Mouse (Mus musculus): ENCODE measurements at regions not wholly inside any gene's neighbourhood (a gene's known extent, or its start where the extent isn't known, plus 50 kb on each side); places are given as distances from the start of the nearest gene placed in this dataset.

DNA sequence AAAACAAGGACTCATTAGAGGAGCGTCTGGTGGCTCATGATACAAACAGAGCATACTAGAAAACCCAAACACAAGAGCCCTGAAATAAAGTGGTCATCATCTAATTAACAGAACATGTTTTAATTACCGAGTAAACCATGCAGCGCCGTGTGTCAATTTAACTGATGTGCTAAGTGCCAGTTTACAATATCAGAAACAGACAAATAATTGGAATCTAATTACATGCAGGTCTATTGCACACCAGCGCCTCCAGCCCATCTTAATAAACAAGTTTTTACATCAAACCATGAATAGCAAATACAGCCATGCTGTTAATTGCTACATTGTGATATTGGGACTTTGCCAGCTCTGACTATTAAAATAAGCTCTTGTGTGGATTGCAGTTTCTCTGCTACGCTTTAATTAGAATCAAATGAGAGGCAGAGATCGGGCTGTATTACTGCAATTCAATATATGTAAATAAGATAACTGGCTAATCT lies 425.3 kb upstream of the Gm765 start:
- DNase-seq = no peak
- intact Hi-C loops (cut with DNase I) = no loop called here

DNA sequence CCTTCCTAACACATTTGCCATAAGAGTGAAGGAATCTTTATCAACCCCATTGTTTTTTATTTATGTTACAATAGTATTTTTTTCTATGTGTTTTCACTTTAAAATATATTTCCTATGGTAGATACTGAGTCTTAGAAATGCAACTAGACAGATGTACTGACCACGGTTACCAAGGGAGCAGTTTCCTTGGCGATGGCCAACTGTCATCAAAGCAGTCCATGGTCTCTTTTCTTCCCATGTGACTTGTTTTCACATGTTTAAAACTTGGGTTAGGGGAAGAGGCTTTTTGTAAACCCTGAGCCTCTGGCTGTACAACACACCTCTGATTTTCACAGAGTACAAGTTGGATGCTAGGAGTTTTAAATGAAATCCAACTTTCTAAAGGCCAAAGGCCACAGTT lies 411.9 kb upstream of the Gm765 start:
- no peak for DNase-seq
- intact Hi-C loops (cut with DNase I) = no loop called here

DNA sequence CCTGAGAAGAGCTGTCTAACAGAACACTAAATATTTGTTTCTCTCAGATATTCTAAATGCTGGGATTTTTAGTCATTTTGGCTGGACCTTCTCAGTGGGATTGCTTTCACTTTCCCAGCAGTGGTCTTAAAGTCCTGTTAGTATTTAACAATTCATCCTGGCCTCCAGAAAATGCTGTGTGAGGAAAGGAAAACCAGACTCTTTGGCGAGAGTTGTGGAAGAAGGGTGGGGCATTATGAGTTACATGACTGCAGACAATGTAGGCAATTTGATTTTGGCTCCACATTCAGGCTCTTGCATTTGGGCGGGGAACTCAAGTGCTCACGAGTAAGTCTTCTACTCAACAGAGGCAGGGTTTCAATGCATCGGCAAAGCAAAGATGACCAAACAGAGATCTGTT lies 406.1 kb upstream of the Gm765 start:
- intact Hi-C loops (cut with DNase I) = no loop called here
- DNase-seq = no peak

DNA sequence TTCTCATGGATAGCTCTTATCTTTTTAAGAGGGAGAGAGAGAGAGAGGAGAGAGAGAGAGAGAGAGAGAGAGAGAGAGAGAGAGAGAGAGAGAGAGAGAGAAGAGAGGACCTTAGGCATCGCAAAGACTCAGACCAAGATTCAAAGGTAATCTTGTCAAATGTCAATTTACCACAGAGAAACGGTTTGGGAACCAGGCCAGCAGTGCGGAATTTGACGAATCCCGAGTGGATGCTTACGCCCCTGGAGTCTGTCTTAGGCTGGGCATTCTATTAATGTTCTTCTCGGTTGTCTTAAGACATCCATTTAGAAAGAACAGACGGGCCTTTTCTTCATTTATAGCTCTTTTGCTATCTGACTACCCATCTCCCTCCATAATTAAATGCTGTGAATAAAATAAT lies 404.4 kb upstream of the Gm765 start:
- intact Hi-C loops (cut with DNase I) = no loop called here

GRCm38 (mm10) chr6:98740447-98740846 lies 397.9 kb upstream of the Gm765 start:
- intact Hi-C loops (cut with DNase I) = no loop called here
- no peak for DNase-seq

More for the DNA sequence above, 404.4 kb upstream of the Gm765 start:
- DNase-seq = no peak

GRCm38 (mm10) chr6:98731010-98731530 lies 388.5 kb upstream of the Gm765 start:
- intact Hi-C loops (cut with DNase I) = no loop called here
- no peak for DNase-seq

GRCm38 (mm10) chr6:98726605-98727144 lies 384.1 kb upstream of the Gm765 start:
- DNase-seq = no peak
- intact Hi-C loops (cut with DNase I) = no loop called here

- intact Hi-C loops (cut with DNase I) = no loop called here
Observed at GRCm38 (mm10) chr6:98704887-98705622, 362.5 kb upstream of the Gm765 start.

DNA sequence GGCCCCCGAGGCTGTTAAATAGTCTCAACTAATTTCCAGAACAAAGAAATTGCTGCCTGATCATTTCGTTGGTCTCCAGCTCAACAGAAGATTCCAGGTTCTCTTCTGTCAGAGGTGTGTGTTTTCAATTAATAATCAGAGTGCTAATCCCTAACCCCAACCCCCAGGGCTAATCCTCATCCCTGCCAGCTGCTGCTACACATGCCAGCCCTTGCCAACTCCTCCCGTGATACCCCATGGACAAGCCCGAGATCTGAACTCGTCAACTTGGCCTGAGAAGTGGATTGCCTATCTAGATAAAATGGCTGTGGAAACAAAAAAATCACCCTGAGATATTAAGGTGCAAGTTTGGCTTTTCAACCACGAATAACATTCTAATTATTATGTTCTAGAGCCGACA lies 355.0 kb upstream of the Gm765 start:
- intact Hi-C loops (cut with DNase I) = no loop called here
- no peak for DNase-seq

More at GRCm38 (mm10) chr6:98704887-98705622, 362.5 kb upstream of the Gm765 start:
- no peak for DNase-seq

DNA sequence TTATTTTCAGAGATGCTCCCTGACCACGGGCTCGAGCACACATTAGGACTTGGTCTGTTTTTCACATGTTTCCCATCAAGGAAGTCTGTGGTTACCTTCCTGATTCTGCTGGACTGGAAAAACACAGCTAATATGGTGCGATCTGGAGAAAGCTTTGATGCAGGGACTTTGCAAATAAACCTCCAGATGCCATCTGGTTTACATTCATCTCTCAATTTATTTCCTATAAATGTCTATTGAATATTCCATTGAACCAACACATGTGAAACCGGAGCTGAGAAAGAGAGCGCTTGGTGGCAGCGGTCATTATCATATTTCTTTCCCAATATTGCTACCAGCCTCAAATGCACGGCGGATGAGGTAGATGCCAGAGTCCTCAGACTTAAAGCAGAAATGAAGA lies 350.9 kb upstream of the Gm765 start:
- no peak for DNase-seq
- intact Hi-C loops (cut with DNase I) = no loop called here

GRCm38 (mm10) chr6:98690133-98690532 lies 347.6 kb upstream of the Gm765 start:
- DNase-seq = no peak
- intact Hi-C loops (cut with DNase I) = no loop called here

GRCm38 (mm10) chr6:98689395-98689794 lies 346.8 kb upstream of the Gm765 start:
- intact Hi-C loops (cut with DNase I) = no loop called here
- DNase-seq = no peak

DNA sequence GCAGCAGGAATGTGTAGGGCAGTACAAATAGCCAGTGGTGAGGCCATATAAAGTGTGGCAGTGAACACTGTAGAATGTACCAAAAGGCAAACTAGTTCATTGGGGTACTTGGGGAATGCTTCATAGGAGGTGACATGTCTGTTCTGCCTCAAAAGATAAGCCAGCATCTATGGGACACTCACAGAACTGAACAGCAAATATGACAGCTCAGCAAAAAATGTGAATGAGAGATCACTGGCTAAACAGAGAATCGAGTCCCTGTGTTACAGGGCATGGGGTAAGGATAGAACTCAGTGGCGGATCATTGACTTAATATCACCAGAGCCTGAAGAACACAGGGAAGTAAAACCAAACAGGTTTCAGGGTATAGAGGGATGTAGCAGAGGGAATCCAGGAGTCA lies 346.1 kb upstream of the Gm765 start:
- intact Hi-C loops (cut with DNase I) = no loop called here
- DNase-seq = no peak

DNA sequence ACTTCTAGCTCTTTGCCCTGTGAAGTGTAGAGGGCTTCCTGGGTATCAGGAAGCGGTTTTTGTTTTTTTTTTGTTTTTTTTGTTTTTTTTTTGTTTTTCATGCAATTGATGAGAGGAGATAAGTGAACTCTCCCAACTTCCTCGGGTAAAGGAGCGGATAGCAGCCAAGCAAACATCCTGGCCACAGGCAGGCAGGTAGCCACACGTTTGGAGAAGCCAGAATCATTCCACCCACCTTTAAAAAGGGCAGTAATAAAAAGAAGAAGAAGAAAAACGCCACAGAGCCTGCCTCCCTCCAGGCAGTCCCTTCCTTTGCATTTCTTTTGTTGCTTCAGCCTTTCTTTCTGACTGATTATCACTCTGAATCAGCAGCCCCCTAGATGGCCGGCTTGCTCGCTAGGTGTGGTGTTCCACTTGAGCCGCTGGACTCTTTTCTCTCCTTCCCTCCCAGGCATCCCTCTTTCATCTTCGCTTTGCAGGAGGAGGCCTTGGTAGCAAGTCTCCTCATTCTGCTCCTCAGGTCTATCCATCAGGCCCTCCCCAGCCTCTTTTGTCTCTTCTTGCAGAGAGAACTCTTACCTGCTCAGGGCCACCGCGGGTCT lies 323.9 kb upstream of the Gm765 start:
- intact Hi-C loops (cut with DNase I) = no loop called here
- no peak for DNase-seq

DNA sequence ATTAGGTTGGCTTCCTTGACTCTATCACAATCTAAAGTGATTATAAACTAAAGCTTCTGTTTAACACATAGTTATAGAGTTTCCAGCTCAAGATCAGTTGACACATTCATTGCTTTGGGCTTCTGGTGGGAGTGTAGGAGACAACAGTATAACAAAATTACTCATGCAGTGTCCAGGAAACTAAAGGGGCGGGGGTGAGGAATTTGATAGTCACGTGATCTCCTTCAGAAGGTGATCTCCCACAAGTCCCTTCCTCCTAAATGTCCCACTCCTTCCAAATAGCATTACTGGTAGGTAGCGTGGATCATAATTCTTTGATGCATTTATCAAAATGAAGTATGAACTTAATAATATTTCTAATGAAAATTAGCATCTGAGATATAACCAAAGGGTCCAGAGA lies 309.3 kb upstream of the Gm765 start:
- intact Hi-C loops (cut with DNase I) = no loop called here
- DNase-seq = no peak

DNA sequence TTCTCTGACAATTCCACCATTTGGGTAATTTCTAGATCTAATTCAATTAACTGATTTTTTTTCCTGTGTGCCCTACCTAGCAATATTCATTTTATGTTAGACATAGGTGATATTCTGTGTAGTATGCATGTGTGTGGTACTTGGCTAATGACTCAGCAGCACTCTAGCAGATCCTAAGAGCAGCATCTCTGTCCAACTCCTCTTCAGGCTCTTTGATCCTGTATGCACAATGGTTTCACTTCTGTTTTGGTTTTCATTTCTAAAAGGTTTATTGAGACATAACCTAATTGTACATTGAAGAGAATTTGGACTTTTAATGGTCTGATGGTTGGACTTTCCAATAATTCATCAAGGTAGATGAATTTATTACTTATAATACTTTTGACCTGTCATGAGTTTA lies 308.8 kb upstream of the Gm765 start:
- intact Hi-C loops (cut with DNase I) = no loop called here
- no peak for DNase-seq

DNA sequence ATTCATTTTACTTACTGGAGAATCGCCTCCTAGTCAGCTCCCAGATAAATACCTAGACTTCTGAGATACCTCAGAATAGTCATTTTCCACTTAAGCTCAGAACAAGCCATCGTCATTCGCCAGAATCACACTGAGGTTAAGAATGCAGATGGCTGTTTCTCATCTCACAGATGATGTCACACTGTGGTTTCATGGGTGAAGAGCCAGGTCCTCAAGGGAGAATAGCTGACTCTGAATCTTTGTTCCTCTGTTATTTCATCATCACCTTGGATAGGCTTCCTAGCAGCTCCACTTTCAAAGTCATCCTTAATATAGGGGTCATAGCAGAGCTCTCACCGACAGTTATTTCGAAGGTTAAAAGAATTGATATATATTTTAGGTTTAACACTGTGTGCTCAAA lies 297.8 kb upstream of the Gm765 start:
- intact Hi-C loops (cut with DNase I) = no loop called here
- no peak for DNase-seq

GRCm38 (mm10) chr6:98635816-98636215 lies 293.3 kb upstream of the Gm765 start:
- intact Hi-C loops (cut with DNase I) = no loop called here
- no peak for DNase-seq

- DNase-seq = no peak
- intact Hi-C loops (cut with DNase I) = no loop called here
Observed at GRCm38 (mm10) chr6:98632278-98633063, 289.9 kb upstream of the Gm765 start.

GRCm38 (mm10) chr6:98631269-98631668 lies 288.7 kb upstream of the Gm765 start:
- no peak for DNase-seq

GRCm38 (mm10) chr6:98629646-98630045 lies 287.1 kb upstream of the Gm765 start:
- DNase-seq = no peak
- intact Hi-C loops (cut with DNase I) = no loop called here

More at GRCm38 (mm10) chr6:98631269-98631668, 288.7 kb upstream of the Gm765 start:
- intact Hi-C loops (cut with DNase I) = no loop called here

Measured in heart, postnatal 14 days (tissue).